Mouse (Mus musculus): ENCODE measurements around the gene Ppcdc. TPM values are rescaled to one million over a fixed set of nuclear protein-coding genes. Genes with fewer than 3 reads are reported as not detected.

Gene Ppcdc
- polyA plus RNA-seq, 1 experiment: 37.5 TPM

- H3K27me3 ChIP-seq (ENCODE audit: control insufficient read depth, insufficient read depth, low read length): no peaks in the 10 kb centered on the region
- no peaks in the 10 kb centered on the region for H3K4me1 ChIP-seq (ENCODE audit: control insufficient read depth, insufficient read depth, low read length)
- H3K36me3 ChIP-seq (ENCODE audit: control insufficient read depth, insufficient read depth, low read length): no peaks in the 10 kb centered on the region
- no peak for TF ChIP-seq CTCF (IDR thresholded peaks at IDR 0.05; ENCODE audit: control insufficient read depth, insufficient read depth, insufficient replicate concordance, low read depth, low read length)
- no peak for TF ChIP-seq POLR2A (IDR thresholded peaks at IDR 0.05; ENCODE audit: control insufficient read depth, low read depth, low read length)
- H3K27ac ChIP-seq (ENCODE audit: control insufficient read depth, insufficient read depth, low read depth, low read length): no peak overlapping the region
- H3K4me3 ChIP-seq (ENCODE audit: control insufficient read depth, low read depth, low read length): no peak overlapping the region
Measured at GRCm38 (mm10) chr9:57360999-57361398, 78.9 kb downstream of the Ppcdc start.

DNA sequence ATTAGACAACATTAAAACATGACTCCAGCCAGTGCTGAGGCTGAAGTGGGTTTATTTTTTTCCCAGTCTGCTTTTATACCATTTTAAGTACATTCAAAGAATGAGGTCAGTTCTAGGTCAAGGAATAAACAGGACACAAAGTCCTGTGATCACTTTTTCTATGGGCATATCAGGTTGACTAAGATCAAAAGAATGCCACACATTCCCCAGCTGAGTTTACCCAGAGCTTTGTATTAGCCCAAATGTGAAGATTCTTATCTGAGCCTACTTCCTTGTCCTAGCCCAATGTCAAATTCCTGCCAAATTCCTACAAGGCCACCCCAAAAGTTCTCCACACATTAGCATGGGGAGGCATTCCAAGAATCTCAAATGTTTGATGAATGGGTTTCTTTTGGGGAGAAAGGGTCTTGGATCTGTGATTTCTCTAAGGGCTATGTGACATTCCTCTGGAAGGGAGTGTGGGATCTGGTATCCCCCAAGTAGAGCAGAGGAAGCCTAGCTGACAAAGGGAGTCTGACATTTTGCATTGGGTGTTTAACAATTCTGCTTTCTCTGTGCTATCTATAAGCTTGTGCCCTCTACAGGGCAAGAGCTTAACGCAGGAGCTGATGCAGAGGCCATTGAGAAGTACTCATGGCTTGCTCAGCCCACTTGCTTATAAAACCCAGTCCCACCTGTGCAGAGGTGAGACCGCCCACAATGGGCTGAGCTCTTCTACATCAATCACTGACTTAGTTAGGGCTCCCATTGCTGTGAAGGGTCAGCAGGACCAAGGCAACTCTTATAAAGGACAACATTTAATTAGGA lies 85.3 kb downstream of the Ppcdc start:
- Histone ChIP-seq H3K36me3 (ENCODE audit: control insufficient read depth, insufficient read depth, low read length) (no peaks in the 10 kb centered on the region), H3K27me3 (ENCODE audit: control insufficient read depth, insufficient read depth, low read length) (no peaks in the 10 kb centered on the region), H3K4me1 (ENCODE audit: control insufficient read depth, insufficient read depth, low read length) (no peaks in the 10 kb centered on the region), H3K4me3 (ENCODE audit: control insufficient read depth, low read depth, low read length) (no peak overlapping the region), H3K27ac (ENCODE audit: control insufficient read depth, insufficient read depth, low read depth, low read length) (no peak overlapping the region)
- TF ChIP-seq CTCF (IDR thresholded peaks at IDR 0.05; ENCODE audit: control insufficient read depth, insufficient read depth, insufficient replicate concordance, low read depth, low read length): no peak
- TF ChIP-seq POLR2A (IDR thresholded peaks at IDR 0.05; ENCODE audit: control insufficient read depth, low read depth, low read length): no peak

- H3K36me3 ChIP-seq (ENCODE audit: control insufficient read depth, insufficient read depth, low read length): no peaks in the 10 kb centered on the region
- H3K27ac ChIP-seq (ENCODE audit: control insufficient read depth, insufficient read depth, low read depth, low read length): no peak overlapping the region
- no peaks in the 10 kb centered on the region for H3K4me1 ChIP-seq (ENCODE audit: control insufficient read depth, insufficient read depth, low read length)
- TF ChIP-seq CTCF (IDR thresholded peaks at IDR 0.05; ENCODE audit: control insufficient read depth, insufficient read depth, insufficient replicate concordance, low read depth, low read length) (no peak), POLR2A (IDR thresholded peaks at IDR 0.05; ENCODE audit: control insufficient read depth, low read depth, low read length) (no peak)
- no peak overlapping the region for H3K4me3 ChIP-seq (ENCODE audit: control insufficient read depth, low read depth, low read length)
- H3K27me3 ChIP-seq (ENCODE audit: control insufficient read depth, insufficient read depth, low read length): no peaks in the 10 kb centered on the region
Measured at GRCm38 (mm10) chr9:57351277-57351676, 88.6 kb downstream of the Ppcdc start.

GRCm38 (mm10) chr9:57345902-57346301 lies 94.0 kb downstream of the Ppcdc start:
- Histone ChIP-seq H3K36me3 (ENCODE audit: control insufficient read depth, insufficient read depth, low read length) (no peaks in the 10 kb centered on the region), H3K4me1 (ENCODE audit: control insufficient read depth, insufficient read depth, low read length) (no peaks in the 10 kb centered on the region), H3K27me3 (ENCODE audit: control insufficient read depth, insufficient read depth, low read length) (no peaks in the 10 kb centered on the region), H3K4me3 (ENCODE audit: control insufficient read depth, low read depth, low read length) (no peak overlapping the region), H3K27ac (ENCODE audit: control insufficient read depth, insufficient read depth, low read depth, low read length) (no peak overlapping the region)
- TF ChIP-seq POLR2A (IDR thresholded peaks at IDR 0.05; ENCODE audit: control insufficient read depth, low read depth, low read length) (no peak), CTCF (IDR thresholded peaks at IDR 0.05; ENCODE audit: control insufficient read depth, insufficient read depth, insufficient replicate concordance, low read depth, low read length) (no peak)

DNA sequence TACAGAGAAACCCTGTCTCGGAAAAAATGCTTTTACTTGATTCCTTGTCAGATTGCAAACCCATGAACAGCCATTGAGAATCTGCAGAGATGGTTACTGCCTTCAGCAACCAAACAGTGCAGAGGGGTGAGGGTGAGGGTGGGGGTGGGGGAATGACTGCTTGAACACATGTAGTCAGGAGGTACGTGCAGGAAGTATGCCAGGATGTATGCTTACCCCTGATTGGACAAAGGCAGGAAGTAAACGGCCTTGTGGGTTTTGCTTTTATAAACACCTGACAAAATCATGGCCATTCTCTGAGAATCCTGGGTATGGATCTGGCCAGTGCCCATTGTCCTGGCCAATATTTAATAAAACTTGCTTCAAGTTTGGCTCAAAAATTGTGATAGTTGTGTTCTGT lies 96.2 kb downstream of the Ppcdc start:
- Histone ChIP-seq H3K27ac (ENCODE audit: control insufficient read depth, insufficient read depth, low read depth, low read length) (no peak overlapping the region), H3K4me3 (ENCODE audit: control insufficient read depth, low read depth, low read length) (no peak overlapping the region), H3K27me3 (ENCODE audit: control insufficient read depth, insufficient read depth, low read length) (no peaks in the 10 kb centered on the region), H3K36me3 (ENCODE audit: control insufficient read depth, insufficient read depth, low read length) (no peaks in the 10 kb centered on the region), H3K4me1 (ENCODE audit: control insufficient read depth, insufficient read depth, low read length) (no peaks in the 10 kb centered on the region)
- TF ChIP-seq CTCF (IDR thresholded peaks at IDR 0.05; ENCODE audit: control insufficient read depth, insufficient read depth, insufficient replicate concordance, low read depth, low read length) (no peak), POLR2A (IDR thresholded peaks at IDR 0.05; ENCODE audit: control insufficient read depth, low read depth, low read length) (no peak)

DNA sequence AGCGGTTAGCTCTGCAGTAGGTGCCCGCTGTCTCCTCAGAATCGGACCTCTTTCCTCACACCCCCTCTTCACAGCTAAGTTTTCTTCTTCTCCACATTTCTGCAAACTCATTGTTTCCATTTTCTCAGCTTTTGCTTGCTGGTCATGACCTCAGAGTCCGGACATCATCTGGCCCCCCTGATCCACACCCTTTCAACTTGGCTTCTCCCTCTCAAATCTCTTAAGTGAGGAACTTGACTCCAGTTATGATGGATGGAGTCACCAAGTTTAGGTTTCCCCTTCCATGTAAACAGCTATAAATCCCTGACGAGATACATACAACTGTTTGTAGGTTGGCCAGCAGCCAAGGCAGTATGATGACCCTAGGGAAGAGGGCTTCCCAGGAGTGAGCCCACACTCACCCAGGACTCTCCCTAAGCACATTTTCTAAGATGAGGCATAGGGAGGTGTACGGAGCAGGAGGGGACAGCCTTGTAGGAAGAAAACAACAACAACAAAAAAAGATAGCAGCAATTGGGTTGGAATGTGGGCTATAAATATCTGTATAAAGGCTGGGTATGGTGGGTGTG lies 96.9 kb downstream of the Ppcdc start:
- Histone ChIP-seq H3K27me3 (ENCODE audit: control insufficient read depth, insufficient read depth, low read length) (no peaks in the 10 kb centered on the region), H3K36me3 (ENCODE audit: control insufficient read depth, insufficient read depth, low read length) (no peaks in the 10 kb centered on the region), H3K27ac (ENCODE audit: control insufficient read depth, insufficient read depth, low read depth, low read length) (no peak overlapping the region), H3K4me3 (ENCODE audit: control insufficient read depth, low read depth, low read length) (no peak overlapping the region), H3K4me1 (ENCODE audit: control insufficient read depth, insufficient read depth, low read length) (no peaks in the 10 kb centered on the region)
- TF ChIP-seq POLR2A (IDR thresholded peaks at IDR 0.05; ENCODE audit: control insufficient read depth, low read depth, low read length) (no peak), CTCF (IDR thresholded peaks at IDR 0.05; ENCODE audit: control insufficient read depth, insufficient read depth, insufficient replicate concordance, low read depth, low read length) (no peak)

- H3K36me3 ChIP-seq (ENCODE audit: control insufficient read depth, insufficient read depth, low read length): no peaks in the 10 kb centered on the region
- no peaks in the 10 kb centered on the region for H3K27me3 ChIP-seq (ENCODE audit: control insufficient read depth, insufficient read depth, low read length)
- H3K4me1 ChIP-seq (ENCODE audit: control insufficient read depth, insufficient read depth, low read length): no peaks in the 10 kb centered on the region
- H3K4me3 ChIP-seq (ENCODE audit: control insufficient read depth, low read depth, low read length): no peak overlapping the region
- TF ChIP-seq CTCF (IDR thresholded peaks at IDR 0.05; ENCODE audit: control insufficient read depth, insufficient read depth, insufficient replicate concordance, low read depth, low read length) (no peak), POLR2A (IDR thresholded peaks at IDR 0.05; ENCODE audit: control insufficient read depth, low read depth, low read length) (no peak)
- H3K27ac ChIP-seq (ENCODE audit: control insufficient read depth, insufficient read depth, low read depth, low read length): no peak overlapping the region
Measured at GRCm38 (mm10) chr9:57342186-57342585, 97.7 kb downstream of the Ppcdc start.

All from testis, adult 2 months (tissue).